Mouse (Mus musculus) kidney, embryonic 14.5 days (tissue): ENCODE data around the gene Tecpr1. TPM values are rescaled to one million over a fixed set of nuclear protein-coding genes. Genes with fewer than 3 reads are reported as not detected.

Experiments used
- ATAC-seq: fragments of 200-750 bp; cut with Nextera tagmentation; 2 replicates; pipeline ENCODE4 v1.8.0; 2017; ENCODE audit warnings: moderate number of reproducible peaks, mild to moderate bottlenecking, moderate TSS enrichment, moderate library complexity; ENCODE audit not compliant: low FRiP score, low TSS enrichment
- H3K27ac ChIP-seq: fragments of 300-500 bp; sonication (generic); 2 replicates; pipeline ENCODE4 v1.5.1; 2014; ENCODE audit warnings: low read depth, mild to moderate bottlenecking, low read length, moderate library complexity, mixed read lengths
- H3K27me3 ChIP-seq: fragments of 300-500 bp; sonication (generic); 2 replicates; pipeline ENCODE4 v1.6.1; 2014; ENCODE audit warnings: mild to moderate bottlenecking, low read length; ENCODE audit not compliant: control insufficient read depth, insufficient read depth
- H3K36me3 ChIP-seq: fragments of 300-500 bp; sonication (generic); 2 replicates; pipeline ENCODE4 v1.6.1; 2014; ENCODE audit warnings: low read length, mixed read lengths; ENCODE audit not compliant: control insufficient read depth, insufficient read depth
- H3K4me1 ChIP-seq: fragments of 300-500 bp; sonication (generic); 2 replicates; pipeline ENCODE4 v1.6.1; 2014; ENCODE audit warnings: low read length, mixed read lengths; ENCODE audit not compliant: control insufficient read depth, insufficient read depth
- H3K4me2 ChIP-seq: fragments of 300-500 bp; sonication (generic); replicated peaks from 2 replicates; pipeline ENCODE4 v1.6.1; 2014; ENCODE audit warnings: low read depth, mild to moderate bottlenecking, low read length
- H3K4me3 ChIP-seq: fragments of 300-500 bp; sonication (generic); 2 replicates; pipeline ENCODE4 v1.5.1; 2014; ENCODE audit warnings: mild to moderate bottlenecking, low read length
- H3K9ac ChIP-seq: fragments of 300-500 bp; sonication (generic); 2 replicates; pipeline ENCODE4 v1.6.1; 2014; ENCODE audit warnings: low read depth, mild to moderate bottlenecking, low read length, moderate library complexity
- H3K9me3 ChIP-seq: fragments of 300-500 bp; sonication (generic); 2 replicates; pipeline ENCODE4 v1.6.1; 2016; ENCODE audit warnings: low read length; ENCODE audit not compliant: control insufficient read depth
- WGBS: fragments of 180-500 bp; shearing (Covaris S2); extraction: QIAGEN DNeasy Blood & Tissue Kit; methylation state at CpG from one replicate; pipeline ENCODE4 v1.1.7; 2014; 5-methylcytosine and 5-hydroxymethylcytosine counted together
- polyA plus RNA-seq: library from polyadenylated mRNA; unstranded; fragments of >200 nt; fragmentation: Nextera tagmentation; extraction: Ambion mirVana; gene quantifications from 2 replicates; pipeline ENCODE4 v1.2.1, GENCODE M21; 2014

Gene Tecpr1
- polyA plus RNA-seq, 1 experiment from 2014 or later, result 16.4 TPM

- no peaks in the 10 kb centered on the region for H3K4me1 ChIP-seq
- no peak overlapping the region for H3K9ac ChIP-seq
- H3K27me3 ChIP-seq, result no peaks in the 10 kb centered on the region
- H3K9me3 ChIP-seq, result no peaks in the 10 kb centered on the region
- no peak overlapping the region for H3K27ac ChIP-seq
- no peak overlapping the region for H3K4me3 ChIP-seq
- ATAC-seq, result no peak
- no peak overlapping the region for H3K4me2 ChIP-seq
- 61% methylated on average over 2 of the region's 2 CpGs for WGBS
- no peaks in the 10 kb centered on the region; the same call in 1 of the 2 replicates for H3K36me3 ChIP-seq
Measured at GRCm38 (mm10) chr5:144215992-144216391, 7.4 kb downstream of the Tecpr1 start.

GRCm38 (mm10) chr5:144214453-144214852 is 9.0 kb downstream of the Tecpr1 start:
- Histone ChIP-seq H3K9me3 (no peaks in the 10 kb centered on the region), H3K36me3 (peaks cover 8% of the 10 kb centered on the region), H3K4me3 (no peak overlapping the region), H3K27me3 (no peaks in the 10 kb centered on the region), H3K4me1 (no peaks in the 10 kb centered on the region), H3K9ac (no peak overlapping the region), H3K27ac (no peak overlapping the region), H3K4me2 (no peak overlapping the region)
- ATAC-seq, result no peak; the same call in 1 of the 2 replicates
- 30% methylated on average over 7 of the region's 7 CpGs for WGBS

- Histone ChIP-seq H3K4me1 (no peaks in the 10 kb centered on the region), H3K9ac (no peak overlapping the region), H3K27ac (no peak overlapping the region), H3K4me2 (no peak overlapping the region), H3K27me3 (no peaks in the 10 kb centered on the region), H3K4me3 (no peak overlapping the region), H3K9me3 (peaks cover 2% of the 10 kb centered on the region; the same call in 1 of the 2 replicates), H3K36me3 (peaks cover 39% of the 10 kb centered on the region)
- 56% methylated on average over 11 of the region's 11 CpGs for WGBS
- 0 out of 2 replicates have a peak, but pooled peaks have one; percentile 7 for ATAC-seq
Measured at GRCm38 (mm10) chr5:144207478-144207877, 15.9 kb downstream of the Tecpr1 start.

GRCm38 (mm10) chr5:144206069-144206468 is 17.3 kb downstream of the Tecpr1 start:
- Histone ChIP-seq H3K4me1 (no peaks in the 10 kb centered on the region), H3K9me3 (peaks cover 3% of the 10 kb centered on the region; the same call in 1 of the 2 replicates), H3K4me2 (no peak overlapping the region), H3K4me3 (no peak overlapping the region), H3K27me3 (no peaks in the 10 kb centered on the region), H3K9ac (no peak overlapping the region), H3K27ac (no peak overlapping the region), H3K36me3 (peaks cover 44% of the 10 kb centered on the region)
- 92% methylated on average over 15 of the region's 15 CpGs for WGBS
- no peak for ATAC-seq

GRCm38 (mm10) chr5:144204911-144205310 is 18.5 kb downstream of the Tecpr1 start:
- Histone ChIP-seq H3K27me3 (no peaks in the 10 kb centered on the region), H3K4me1 (no peaks in the 10 kb centered on the region), H3K4me3 (no peak overlapping the region), H3K27ac (no peak overlapping the region), H3K9ac (no peak overlapping the region), H3K9me3 (peaks cover 3% of the 10 kb centered on the region; the same call in 1 of the 2 replicates), H3K36me3 (peaks cover 41% of the 10 kb centered on the region), H3K4me2 (no peak overlapping the region)
- 80% methylated on average over 10 of the region's 10 CpGs for WGBS
- ATAC-seq, result no peak

- Histone ChIP-seq H3K27ac (no peak overlapping the region), H3K4me1 (no peaks in the 10 kb centered on the region), H3K27me3 (no peaks in the 10 kb centered on the region), H3K9ac (no peak overlapping the region), H3K4me2 (no peak overlapping the region), H3K4me3 (no peak overlapping the region), H3K9me3 (peaks cover 3% of the 10 kb centered on the region; the same call in 1 of the 2 replicates), H3K36me3 (peaks cover 35% of the 10 kb centered on the region)
- 88% methylated on average over 12 of the region's 12 CpGs for WGBS
- ATAC-seq, result no peak
Measured at GRCm38 (mm10) chr5:144204303-144204702, 19.1 kb downstream of the Tecpr1 start.

- Histone ChIP-seq H3K4me3 (no peak overlapping the region), H3K36me3 (peaks cover 31% of the 10 kb centered on the region), H3K9ac (no peak overlapping the region), H3K4me1 (no peaks in the 10 kb centered on the region), H3K4me2 (no peak overlapping the region), H3K9me3 (peaks cover 3% of the 10 kb centered on the region; the same call in 1 of the 2 replicates), H3K27me3 (no peaks in the 10 kb centered on the region), H3K27ac (no peak overlapping the region)
- WGBS, result 94% methylated on average over 10 of the region's 10 CpGs
- no peak for ATAC-seq
Measured at GRCm38 (mm10) chr5:144203398-144203959, 19.9 kb downstream of the Tecpr1 start.

- no peak overlapping the region for H3K4me2 ChIP-seq
- WGBS, result 98% methylated on average over 6 of the region's 6 CpGs
- H3K27ac ChIP-seq, result no peak overlapping the region
- ATAC-seq, result no peak
- peaks cover 3% of the 10 kb centered on the region; the same call in 1 of the 2 replicates for H3K9me3 ChIP-seq
- H3K36me3 ChIP-seq, result peaks cover 29% of the 10 kb centered on the region
- H3K4me3 ChIP-seq, result no peak overlapping the region
- H3K9ac ChIP-seq, result no peak overlapping the region
- H3K4me1 ChIP-seq, result no peaks in the 10 kb centered on the region
- no peaks in the 10 kb centered on the region for H3K27me3 ChIP-seq
Measured at GRCm38 (mm10) chr5:144202430-144202829, 21.0 kb downstream of the Tecpr1 start.

- Histone ChIP-seq H3K4me2 (no peak overlapping the region), H3K27ac (no peak overlapping the region), H3K4me1 (no peaks in the 10 kb centered on the region), H3K27me3 (no peaks in the 10 kb centered on the region), H3K9me3 (peaks cover 3% of the 10 kb centered on the region; the same call in 1 of the 2 replicates), H3K9ac (no peak overlapping the region), H3K4me3 (no peak overlapping the region), H3K36me3 (peaks cover 21% of the 10 kb centered on the region)
- ATAC-seq, result no peak
- 84% methylated on average over 11 of the region's 11 CpGs for WGBS
Measured at GRCm38 (mm10) chr5:144200616-144201015, 22.8 kb downstream of the Tecpr1 start.
